Mouse (Mus musculus): ENCODE results near the gene Oaz2. TPM values are rescaled to one million over a fixed set of nuclear protein-coding genes. Genes with fewer than 3 reads are reported as not detected.

Gene Oaz2
- total and polyA plus RNA-seq, 2 experiments, result 14.7 to 27.5 TPM

DNA sequence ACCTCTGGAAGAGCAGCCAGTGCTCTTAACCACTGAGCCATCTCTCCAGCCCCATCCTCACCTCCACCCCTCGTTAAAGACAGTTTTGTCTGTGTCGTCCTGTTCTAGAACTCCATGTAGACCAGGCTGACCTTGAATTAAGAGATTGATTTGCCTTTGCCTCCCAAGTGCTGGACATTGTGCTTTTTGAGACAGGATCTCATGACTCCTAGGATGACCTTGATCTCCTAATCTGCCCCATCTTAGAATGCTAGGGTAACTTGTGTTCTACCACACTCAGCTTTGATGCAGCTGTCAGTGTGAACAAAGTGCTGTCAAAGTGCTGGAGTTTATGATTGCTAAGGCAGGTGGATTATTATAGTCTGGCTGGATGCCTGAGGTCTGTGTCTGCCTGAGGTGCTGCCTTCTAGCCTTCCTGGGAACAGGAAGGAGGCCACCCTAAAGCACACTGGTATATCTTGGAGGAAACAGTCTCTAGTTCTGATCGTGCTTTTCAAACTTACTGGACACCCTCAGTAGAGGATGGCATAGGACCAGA, 13.0 kb upstream of the Oaz2 start:
- WGBS, result 83% methylated on average over 3 of the region's 3 CpGs
- no peak overlapping the region for H3K27ac ChIP-seq (replicated peaks; ENCODE audit: insufficient read depth, low read depth, low read length)
- no peak for DNase-seq (ENCODE audit: extremely low read depth, low read depth, low spot score)

DNA sequence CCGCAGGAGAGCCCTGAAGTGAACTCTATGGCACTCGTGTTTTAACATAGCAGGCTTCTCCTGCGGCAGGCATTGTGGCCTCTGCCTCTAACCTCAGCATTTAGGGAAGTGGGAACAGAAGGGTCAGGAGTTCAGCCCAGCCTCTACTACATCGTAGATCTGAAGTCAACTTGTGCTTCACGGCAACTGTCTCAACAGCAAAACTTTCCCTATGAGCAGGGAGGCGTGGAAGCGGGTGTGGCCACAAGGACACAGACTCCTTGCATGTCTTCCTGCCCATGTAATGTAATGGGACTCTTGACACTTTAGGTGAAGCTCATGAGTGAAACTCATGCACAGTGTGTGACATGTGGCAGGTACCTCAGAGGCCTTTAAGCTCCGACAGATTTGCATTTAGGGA, 12.3 kb upstream of the Oaz2 start:
- Histone ChIP-seq H3K27me3 (ENCODE audit: control insufficient read depth, insufficient read depth, low read length) (no peaks in the 10 kb centered on the region), H3K4me3 (ENCODE audit: insufficient read depth, low read depth, low read length) (no peak overlapping the region), H3K79me2 (ENCODE audit: control insufficient read depth, insufficient read depth, low read length) (no peaks in the 10 kb centered on the region), H3K4me1 (ENCODE audit: control insufficient read depth, insufficient read depth, low read length) (peaks cover 3% of the 10 kb centered on the region; the same call in 1 of the 2 replicates), H3K9ac (ENCODE audit: low read depth, low read length) (no peak overlapping the region), H3K36me3 (ENCODE audit: control insufficient read depth, insufficient read depth, low read length) (peaks cover 4% of the 10 kb centered on the region), H3K27ac (replicated peaks; ENCODE audit: insufficient read depth, low read depth, low read length) (no peak overlapping the region)
- DNase-seq (ENCODE audit: extremely low read depth, low read depth, low spot score), result no peak
- TF ChIP-seq POLR2A (IDR thresholded peaks at IDR 0.05; ENCODE audit: extremely low read depth, insufficient read depth, low read length), result no peak
- no peak for TF ChIP-seq CTCF (IDR thresholded peaks at IDR 0.05; ENCODE audit: low read depth, low read length)
- WGBS, result 84% methylated on average over 8 of the region's 8 CpGs

More for the DNA sequence above, 13.0 kb upstream of the Oaz2 start:
- Histone ChIP-seq H3K79me2 (ENCODE audit: control insufficient read depth, insufficient read depth, low read length) (no peaks in the 10 kb centered on the region), H3K4me3 (ENCODE audit: insufficient read depth, low read depth, low read length) (no peak overlapping the region), H3K4me1 (ENCODE audit: control insufficient read depth, insufficient read depth, low read length) (peaks cover 3% of the 10 kb centered on the region; the same call in 1 of the 2 replicates), H3K9ac (ENCODE audit: low read depth, low read length) (no peak overlapping the region), H3K36me3 (ENCODE audit: control insufficient read depth, insufficient read depth, low read length) (peaks cover 4% of the 10 kb centered on the region), H3K27me3 (ENCODE audit: control insufficient read depth, insufficient read depth, low read length) (no peaks in the 10 kb centered on the region)
- TF ChIP-seq CTCF (IDR thresholded peaks at IDR 0.05; ENCODE audit: low read depth, low read length) (no peak), POLR2A (IDR thresholded peaks at IDR 0.05; ENCODE audit: extremely low read depth, insufficient read depth, low read length) (no peak)

DNA sequence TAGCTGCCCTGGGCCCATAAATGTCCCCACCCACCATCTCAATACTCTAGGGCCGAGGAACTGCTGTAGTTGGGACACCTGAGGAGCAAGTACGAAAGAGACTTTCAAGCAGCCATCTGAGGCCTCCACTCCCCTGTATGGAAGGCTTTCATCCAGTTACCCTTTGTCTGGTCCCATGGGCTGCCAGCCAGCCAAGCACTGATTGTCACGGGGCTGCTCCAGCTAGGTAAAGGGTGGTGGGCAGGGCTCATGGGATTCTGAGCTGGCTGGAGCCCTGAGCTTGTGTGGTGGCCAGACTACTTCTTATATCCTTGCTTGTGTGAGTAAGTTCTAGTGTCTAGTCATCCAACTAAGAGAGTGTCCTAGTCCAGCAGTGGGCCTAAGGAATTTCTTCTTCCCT, 10.6 kb upstream of the Oaz2 start:
- WGBS, result 80% methylated on average over 3 of the region's 3 CpGs
- Histone ChIP-seq H3K4me1 (ENCODE audit: control insufficient read depth, insufficient read depth, low read length) (peaks cover 3% of the 10 kb centered on the region; the same call in 1 of the 2 replicates), H3K27ac (replicated peaks; ENCODE audit: insufficient read depth, low read depth, low read length) (no peak overlapping the region), H3K79me2 (ENCODE audit: control insufficient read depth, insufficient read depth, low read length) (no peaks in the 10 kb centered on the region), H3K9ac (ENCODE audit: low read depth, low read length) (no peak overlapping the region), H3K36me3 (ENCODE audit: control insufficient read depth, insufficient read depth, low read length) (peaks cover 4% of the 10 kb centered on the region), H3K27me3 (ENCODE audit: control insufficient read depth, insufficient read depth, low read length) (no peaks in the 10 kb centered on the region), H3K4me3 (ENCODE audit: insufficient read depth, low read depth, low read length) (no peak overlapping the region)
- DNase-seq (ENCODE audit: extremely low read depth, low read depth, low spot score), result no peak
- TF ChIP-seq POLR2A (IDR thresholded peaks at IDR 0.05; ENCODE audit: extremely low read depth, insufficient read depth, low read length), result no peak

DNA sequence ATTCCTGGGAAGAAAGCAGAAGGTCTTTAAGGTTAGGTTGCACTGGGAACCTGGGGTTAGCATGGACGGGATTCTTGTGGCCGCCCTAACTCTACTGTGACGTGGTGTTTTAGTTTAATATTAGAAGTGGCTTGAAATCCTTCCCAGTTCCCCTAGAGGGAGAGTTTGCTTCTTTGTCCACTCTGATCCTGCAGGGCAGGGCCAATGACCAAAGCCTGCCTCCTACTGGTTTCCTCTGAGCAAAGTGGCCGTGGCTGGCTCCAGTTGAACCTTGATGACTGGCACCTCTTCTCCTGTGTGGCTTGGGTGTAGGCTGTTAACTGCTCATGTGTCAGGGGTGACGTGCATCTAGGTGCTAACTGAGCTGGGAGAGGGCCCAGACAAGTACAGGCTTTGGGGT, 6.8 kb upstream of the Oaz2 start:
- peak; percentile 63 for TF ChIP-seq CTCF (IDR thresholded peaks at IDR 0.05; ENCODE audit: low read depth, low read length)
- TF ChIP-seq POLR2A (IDR thresholded peaks at IDR 0.05; ENCODE audit: extremely low read depth, insufficient read depth, low read length), result no peak
- Histone ChIP-seq H3K79me2 (ENCODE audit: control insufficient read depth, insufficient read depth, low read length) (no peaks in the 10 kb centered on the region), H3K27me3 (ENCODE audit: control insufficient read depth, insufficient read depth, low read length) (no peaks in the 10 kb centered on the region), H3K4me1 (ENCODE audit: control insufficient read depth, insufficient read depth, low read length) (no peaks in the 10 kb centered on the region), H3K9ac (ENCODE audit: low read depth, low read length) (no peak overlapping the region), H3K27ac (replicated peaks; ENCODE audit: insufficient read depth, low read depth, low read length) (no peak overlapping the region), H3K4me3 (ENCODE audit: insufficient read depth, low read depth, low read length) (no peak overlapping the region), H3K36me3 (ENCODE audit: control insufficient read depth, insufficient read depth, low read length) (peaks cover 4% of the 10 kb centered on the region)
- 57% methylated on average over 5 of the region's 5 CpGs for WGBS
- peak; percentile 42 for DNase-seq (ENCODE audit: extremely low read depth, low read depth, low spot score)

DNA sequence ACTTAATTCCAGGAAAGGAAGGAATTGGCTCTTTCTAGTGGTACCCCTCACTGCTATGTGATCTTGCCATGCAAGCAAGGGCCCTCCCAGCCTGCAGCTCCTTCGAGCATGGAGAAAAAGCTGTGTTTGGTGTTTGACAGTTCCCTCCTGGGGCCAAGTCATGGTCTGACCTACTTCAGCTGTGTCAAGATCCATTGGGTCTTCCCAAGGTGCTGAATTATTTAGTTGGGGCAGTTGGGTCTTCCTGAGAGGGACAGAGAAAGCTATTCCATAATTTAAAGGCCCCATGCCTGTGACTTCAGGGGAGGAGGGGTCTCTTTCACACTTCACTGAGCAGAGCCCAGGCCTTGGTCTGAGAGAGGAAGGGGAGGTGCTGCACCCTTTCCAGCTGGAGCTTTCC, 6.3 kb upstream of the Oaz2 start:
- Histone ChIP-seq H3K27ac (replicated peaks; ENCODE audit: insufficient read depth, low read depth, low read length) (no peak overlapping the region), H3K4me1 (ENCODE audit: control insufficient read depth, insufficient read depth, low read length) (peaks cover 2% of the 10 kb centered on the region; the same call in 1 of the 2 replicates), H3K79me2 (ENCODE audit: control insufficient read depth, insufficient read depth, low read length) (no peaks in the 10 kb centered on the region), H3K27me3 (ENCODE audit: control insufficient read depth, insufficient read depth, low read length) (no peaks in the 10 kb centered on the region), H3K9ac (ENCODE audit: low read depth, low read length) (no peak overlapping the region), H3K4me3 (ENCODE audit: insufficient read depth, low read depth, low read length) (no peak overlapping the region), H3K36me3 (ENCODE audit: control insufficient read depth, insufficient read depth, low read length) (peaks cover 4% of the 10 kb centered on the region)
- TF ChIP-seq POLR2A (IDR thresholded peaks at IDR 0.05; ENCODE audit: extremely low read depth, insufficient read depth, low read length) (no peak), CTCF (IDR thresholded peaks at IDR 0.05; ENCODE audit: low read depth, low read length) (no peak)
- no peak for DNase-seq (ENCODE audit: extremely low read depth, low read depth, low spot score)
- WGBS, result 90% methylated on average over 1 of the region's 1 CpGs

GRCm38 (mm10) chr9:65664163-65664562, 3.6 kb upstream of the Oaz2 start:
- no peaks in the 10 kb centered on the region for H3K27me3 ChIP-seq (ENCODE audit: control insufficient read depth, insufficient read depth, low read length)
- TF ChIP-seq POLR2A (IDR thresholded peaks at IDR 0.05; ENCODE audit: extremely low read depth, insufficient read depth, low read length) (no peak), CTCF (IDR thresholded peaks at IDR 0.05; ENCODE audit: low read depth, low read length) (peak; percentile 89)
- no peak overlapping the region for H3K9ac ChIP-seq (ENCODE audit: low read depth, low read length)
- no peaks in the 10 kb centered on the region for H3K79me2 ChIP-seq (ENCODE audit: control insufficient read depth, insufficient read depth, low read length)
- WGBS, result 2% methylated on average over 3 of the region's 3 CpGs
- peaks cover 2% of the 10 kb centered on the region; the same call in 1 of the 2 replicates for H3K4me1 ChIP-seq (ENCODE audit: control insufficient read depth, insufficient read depth, low read length)
- DNase-seq (ENCODE audit: extremely low read depth, low read depth, low spot score), result peak; percentile 35
- H3K27ac ChIP-seq (replicated peaks; ENCODE audit: insufficient read depth, low read depth, low read length), result no peak overlapping the region
- no peak overlapping the region for H3K4me3 ChIP-seq (ENCODE audit: insufficient read depth, low read depth, low read length)
- H3K36me3 ChIP-seq (ENCODE audit: control insufficient read depth, insufficient read depth, low read length), result no peaks in the 10 kb centered on the region; the same call in 1 of the 2 replicates
